Mouse (Mus musculus) forebrain, embryonic 15.5 days (tissue): ENCODE measurements around the gene St6galnac1. TPM values are rescaled to one million over a fixed set of nuclear protein-coding genes. Genes with fewer than 3 reads are reported as not detected.

Experiments used
- ATAC-seq: fragments of 200-750 bp; cut with Nextera tagmentation; replicated peaks from 2 replicates; pipeline ENCODE4 v1.8.0; 2017; ENCODE audit warnings: mild to moderate bottlenecking, moderate TSS enrichment, moderate library complexity
- H3K27ac ChIP-seq: fragments of 300-500 bp; sonication (generic); replicated peaks from 2 replicates; pipeline ENCODE4 v1.5.1; 2015; ENCODE audit warnings: mild to moderate bottlenecking, inconsistent platforms
- H3K27me3 ChIP-seq: fragments of 300-500 bp; sonication (generic); 2 replicates; pipeline ENCODE4 v1.6.1; 2015; ENCODE audit warnings: inconsistent platforms
- H3K36me3 ChIP-seq: fragments of 300-500 bp; sonication (generic); 2 replicates; pipeline ENCODE4 v1.6.1; 2015; ENCODE audit warnings: mild to moderate bottlenecking, inconsistent platforms
- H3K4me1 ChIP-seq: fragments of 300-500 bp; sonication (generic); 2 replicates; pipeline ENCODE4 v1.6.1; 2015; ENCODE audit warnings: inconsistent platforms
- H3K4me2 ChIP-seq: fragments of 300-500 bp; sonication (generic); replicated peaks from 2 replicates; pipeline ENCODE4 v1.6.1; 2015; ENCODE audit warnings: mild to moderate bottlenecking, inconsistent platforms
- H3K4me3 ChIP-seq: fragments of 300-500 bp; sonication (generic); 2 replicates; pipeline ENCODE4 v1.5.1; 2015; ENCODE audit warnings: mild to moderate bottlenecking, inconsistent platforms
- H3K9ac ChIP-seq: fragments of 300-500 bp; sonication (generic); replicated peaks from 2 replicates; pipeline ENCODE4 v1.6.1; 2015; ENCODE audit warnings: mild to moderate bottlenecking, inconsistent platforms
- H3K9me3 ChIP-seq: fragments of 300-500 bp; sonication (generic); 2 replicates; pipeline ENCODE4 v1.6.1; 2016; ENCODE audit warnings: inconsistent platforms
- WGBS: fragments of 180-500 bp; shearing (Covaris S2); methylation state at CpG from one replicate; pipeline ENCODE4 v1.1.7; 2015; ENCODE audit warnings: mixed read lengths; 5-methylcytosine and 5-hydroxymethylcytosine counted together
- polyA plus RNA-seq: library from polyadenylated mRNA; unstranded; fragments of >200 nt; fragmentation: Nextera tagmentation; extraction: Ambion mirVana; gene quantifications from 2 replicates; pipeline ENCODE4 v1.2.1, GENCODE M21; 2015

Gene St6galnac1
- polyA plus RNA-seq, 1 experiment from 2014 or later = not detected

DNA sequence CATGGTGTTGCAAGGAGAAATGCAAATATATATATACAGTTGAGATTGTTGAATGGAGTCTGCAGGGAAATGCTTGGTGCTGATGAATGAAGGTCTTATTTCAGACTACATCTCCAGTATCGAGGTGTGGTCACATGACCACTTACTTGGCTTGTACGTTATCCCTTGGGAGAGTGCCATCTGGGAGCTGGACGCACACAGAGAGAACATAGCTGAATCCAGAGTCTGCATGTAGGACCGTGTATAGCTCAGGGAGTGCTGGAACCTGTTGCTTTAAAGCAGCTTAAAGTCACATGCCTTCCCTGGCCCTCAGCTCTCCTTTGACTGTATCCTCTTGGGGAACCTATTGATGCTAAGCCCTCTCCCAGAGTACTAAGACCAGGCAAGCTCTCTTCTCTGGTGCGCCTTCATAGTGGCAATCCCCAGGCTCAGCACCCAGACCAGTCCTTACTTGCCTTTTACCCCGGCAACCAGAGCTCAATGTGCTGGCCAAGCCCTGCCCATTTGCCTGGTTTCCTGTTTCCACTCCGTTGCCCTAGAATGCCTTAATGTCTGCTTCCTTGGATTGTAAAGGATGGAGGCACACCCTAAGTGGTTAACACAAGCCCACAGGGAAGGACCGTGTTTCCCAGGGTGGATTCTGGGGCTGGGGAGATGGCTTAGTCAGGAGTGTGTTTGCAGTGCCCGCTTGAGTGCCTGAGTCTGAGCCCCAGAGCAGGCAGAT is 53.6 kb downstream of the St6galnac1 start:
- Histone ChIP-seq H3K27ac (no peak overlapping the region), H3K4me2 (no peak overlapping the region), H3K9ac (no peak overlapping the region), H3K27me3 (no peaks in the 10 kb centered on the region), H3K9me3 (no peaks in the 10 kb centered on the region), H3K36me3 (no peaks in the 10 kb centered on the region), H3K4me1 (0 out of 2 replicates have a peak, but pooled peaks cover 7% of the 10 kb centered on the region), H3K4me3 (no peak overlapping the region)
- no peak for ATAC-seq
- WGBS = 55% methylated on average over 9 of the region's 9 CpGs

DNA sequence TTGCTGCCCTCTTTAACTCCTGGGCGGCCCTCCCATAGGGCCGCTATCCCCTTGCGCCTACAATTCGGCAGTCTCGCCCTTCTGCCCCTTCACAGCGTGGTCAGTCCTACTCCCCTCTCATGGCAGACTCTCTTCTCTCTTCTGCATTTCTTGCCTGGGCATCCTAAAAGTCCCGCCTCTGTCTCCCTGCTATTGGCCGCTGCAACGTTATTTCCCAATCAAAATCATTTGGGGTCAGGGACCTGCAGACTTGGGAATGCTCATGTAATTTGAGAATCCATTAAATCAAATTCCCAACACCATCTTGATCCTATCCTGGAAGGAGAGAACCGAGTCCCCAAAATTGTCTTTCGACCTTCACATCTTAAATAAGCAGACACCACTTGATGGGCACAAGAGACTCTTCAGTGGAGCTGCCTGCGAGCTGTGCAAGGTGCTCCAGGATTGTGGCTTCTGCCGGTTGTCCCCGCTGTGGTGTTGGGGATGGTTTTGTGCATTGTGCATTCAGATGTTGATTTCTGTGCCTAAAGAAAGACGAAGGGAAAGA is 54.9 kb downstream of the St6galnac1 start:
- 93% methylated on average over 15 of the region's 15 CpGs for WGBS
- Histone ChIP-seq H3K27me3 (no peaks in the 10 kb centered on the region), H3K9ac (no peak overlapping the region), H3K4me1 (0 out of 2 replicates have a peak, but pooled peaks cover 7% of the 10 kb centered on the region), H3K36me3 (no peaks in the 10 kb centered on the region), H3K9me3 (no peaks in the 10 kb centered on the region), H3K27ac (no peak overlapping the region), H3K4me3 (no peak overlapping the region), H3K4me2 (no peak overlapping the region)
- ATAC-seq = no peak

Other genes starting within 250 kb of the St6galnac1 start
- 2.2 and 2.4 TPM in 2 replicates for gene Sphk1, start 244.6 kb downstream of the St6galnac1 start, polyA plus RNA-seq
- 22.4 and 27.3 TPM in 2 replicates for gene Ube2o, start 194.1 kb downstream of the St6galnac1 start, polyA plus RNA-seq
- 0.15 TPM in 1 of 2 replicates, not detected in the other for gene Aanat, start 189.1 kb downstream of the St6galnac1 start, polyA plus RNA-seq
- 1.3 and 1.4 TPM in 2 replicates for gene Rhbdf2, start 148.5 kb downstream of the St6galnac1 start, polyA plus RNA-seq
- gene Prcd, start 122.0 kb downstream of the St6galnac1 start, polyA plus RNA-seq = 2.0 and 2.4 TPM in 2 replicates
- 15.8 and 16.4 TPM in 2 replicates for gene Cygb, start 121.2 kb downstream of the St6galnac1 start, polyA plus RNA-seq
- gene Mxra7, start 52.5 kb upstream of the St6galnac1 start, polyA plus RNA-seq = 7.6 and 10.7 TPM in 2 replicates
- gene Mettl23, start 67.8 kb upstream of the St6galnac1 start, polyA plus RNA-seq = 81.9 and 87.5 TPM in 2 replicates
- 76.7 and 78.5 TPM in 2 replicates for gene Jmjd6, start 67.9 kb upstream of the St6galnac1 start, polyA plus RNA-seq
- gene Mfsd11, start 76.9 kb upstream of the St6galnac1 start, polyA plus RNA-seq = 49.8 and 54.9 TPM in 2 replicates
- 637 and 680 TPM in 2 replicates for gene Srsf2, start 77.6 kb upstream of the St6galnac1 start, polyA plus RNA-seq
- 32.0 and 32.8 TPM in 2 replicates for gene Mgat5b, start 143.4 kb upstream of the St6galnac1 start, polyA plus RNA-seq